ENCODE assay signal across 13 mouse cellular contexts in the genomic region with DNA sequence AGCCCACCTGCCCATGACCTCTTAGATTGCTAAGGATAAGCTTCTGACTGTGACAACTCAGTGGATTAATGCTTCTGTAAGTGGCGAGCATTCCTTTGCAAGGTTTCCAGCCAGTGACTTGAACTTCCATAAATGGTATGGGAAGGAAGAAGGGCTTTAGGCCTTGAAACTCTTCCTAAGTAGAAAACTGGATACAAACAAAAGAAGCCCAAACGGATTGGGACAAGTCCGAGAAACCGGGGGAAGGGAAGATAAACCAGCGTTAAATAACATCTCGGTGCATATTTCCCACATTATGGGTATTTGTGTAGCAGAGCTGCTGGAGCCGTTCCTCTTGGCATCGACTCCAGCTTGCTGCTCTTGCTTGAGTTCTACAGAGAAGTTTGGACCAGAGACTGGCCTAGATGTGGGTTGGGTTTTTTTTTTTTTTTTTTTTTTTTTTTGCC. TPM values are rescaled to one million over a fixed set of nuclear protein-coding genes. Genes with fewer than 3 reads are reported as not detected.
DNase-seq lines count a peak whose midpoint lies in the region; ATAC-seq and TF ChIP-seq lines count a peak whose summit lies in the region.
"Had no signal": no experiment of that assay in that cellular context is flagged by ENCODE, and none has a peak within 500 bp of the region (broad histone marks: within the 10 kb centered on the region; RNA-seq: fewer than 3 reads in every experiment).

No protein-coding gene starts in this region.

- no peak for TF ChIP-seq CTCF in heart, adult 2 months (IDR thresholded peaks at IDR 0.05)

- TF ChIP-seq POLR2A in heart, adult 2 months (IDR thresholded peaks at IDR 0.05; ENCODE audit: insufficient read depth, low read depth, low read length) = no peak

- no peak overlapping the region for H3K4me3 ChIP-seq in heart, adult 2 months
- H3K4me3 ChIP-seq in heart, embryonic 13.5 days = no peak overlapping the region
- no peak overlapping the region for H3K4me3 ChIP-seq in stomach, embryonic 14.5 days (ENCODE audit: low read depth, low read length)

- H3K9me3 ChIP-seq in heart, embryonic 13.5 days = no peaks in the 10 kb centered on the region
- H3K9me3 ChIP-seq in stomach, embryonic 14.5 days (ENCODE audit: control insufficient read depth, low read depth, low read length) = no peaks in the 10 kb centered on the region

- H3K36me3 ChIP-seq in heart, adult 2 months (ENCODE audit: control insufficient read depth, insufficient read depth, low read length) = no peaks in the 10 kb centered on the region; the same call in 1 of the 2 replicates
- peaks cover 35% of the 10 kb centered on the region for H3K36me3 ChIP-seq in heart, embryonic 13.5 days
- peaks cover 27% of the 10 kb centered on the region for H3K36me3 ChIP-seq in stomach, embryonic 14.5 days (ENCODE audit: control insufficient read depth, insufficient read depth, low read length)

- H3K27ac ChIP-seq in heart, adult 2 months = peak overlapping the region; percentile 2; the same call in 1 of the 2 replicates
- peak overlapping the region; percentile 43 for H3K27ac ChIP-seq in heart, embryonic 13.5 days (replicated peaks)
- peak overlapping the region; percentile 48; the same call in 1 of the 2 replicates for H3K27ac ChIP-seq in stomach, embryonic 14.5 days (ENCODE audit: low read length)

- no peaks in the 10 kb centered on the region for H3K79me2 ChIP-seq in heart, adult 2 months (replicated peaks; ENCODE audit: control insufficient read depth, insufficient read depth, low read length)

- no peaks in the 10 kb centered on the region for H3K27me3 ChIP-seq in heart, adult 2 months (ENCODE audit: control insufficient read depth, insufficient read depth, low read length)
- H3K27me3 ChIP-seq in heart, embryonic 13.5 days (replicated peaks) = no peaks in the 10 kb centered on the region
- H3K27me3 ChIP-seq in stomach, embryonic 14.5 days (ENCODE audit: control insufficient read depth, insufficient read depth, low read length) = no peaks in the 10 kb centered on the region
- H3K27me3 ChIP-seq: CH12.LX had no signal

- peak in 1 of 2 experiments; percentile 28 for DNase-seq in heart, adult 2 months
- no peak for DNase-seq in heart, postnatal 36 days
- peak; percentile 76 for DNase-seq in right cerebral cortex, adult 18-20 months
- DNase-seq in right cerebral cortex, postnatal 4 days = no peak
- DNase-seq in retina, embryonic 14.5 days (ENCODE audit: low spot score) = no peak
- no peak for DNase-seq in adrenal gland, adult 8-10 months
- DNase-seq: adrenal gland, adult 2 months; forebrain, postnatal 0 days; thymus, postnatal 25 days had no signal

- intact Hi-C loops in heart, adult 2 months (cut with DNase I) = no loop called here
- intact Hi-C loops in heart, postnatal 36 days (cut with DNase I) = no loop called here

- no peak overlapping the region for H3K4me2 ChIP-seq in heart, embryonic 13.5 days
- no peak overlapping the region for H3K4me2 ChIP-seq in stomach, embryonic 14.5 days (replicated peaks; ENCODE audit: low read depth, low read length)
- H3K4me2 ChIP-seq: midbrain, embryonic 11.5 days had no signal

- no peak for TF ChIP-seq EP300 in heart, adult 2 months (IDR thresholded peaks at IDR 0.05; ENCODE audit: insufficient read depth, low read depth, low read length)

- no peak overlapping the region for H3K9ac ChIP-seq in heart, adult 2 months (ENCODE audit: low read depth, low read length)
- H3K9ac ChIP-seq in heart, embryonic 13.5 days = no peak overlapping the region; the same call in 1 of the 2 replicates
- H3K9ac ChIP-seq in stomach, embryonic 14.5 days (replicated peaks; ENCODE audit: low read depth, low read length) = no peak overlapping the region
- H3K9ac ChIP-seq: forebrain, postnatal 0 days had no signal

- WGBS in heart, adult 2 months = 62% methylated on average over 8 of the region's 8 CpGs
- WGBS in heart, embryonic 13.5 days = 62% methylated on average over 8 of the region's 8 CpGs
- WGBS in stomach, embryonic 14.5 days = 53% methylated on average over 8 of the region's 8 CpGs

- peaks cover 2% of the 10 kb centered on the region; the same call in 1 of the 2 replicates for H3K4me1 ChIP-seq in heart, adult 2 months (ENCODE audit: control insufficient read depth, insufficient read depth, low read length)
- H3K4me1 ChIP-seq in heart, embryonic 13.5 days = peaks cover 10% of the 10 kb centered on the region
- peaks cover 6% of the 10 kb centered on the region; the same call in 1 of the 2 replicates for H3K4me1 ChIP-seq in stomach, embryonic 14.5 days (ENCODE audit: control insufficient read depth, insufficient read depth, low read length)

- ATAC-seq in heart, embryonic 13.5 days (ENCODE audit: extremely low read depth, insufficient number of reproducible peaks, low FRiP score, low TSS enrichment) = no peak
- ATAC-seq in stomach, embryonic 14.5 days (ENCODE audit: insufficient number of reproducible peaks, insufficient read depth, low FRiP score, low read depth) = no peak
- ATAC-seq: forebrain, postnatal 0 days had no signal

RNA-seq across cellular contexts. Expression of a gene that starts 10.6 kb away (rescaled TPM):
- total RNA-seq in heart, adult 2 months (2021) = 10 to 100 TPM; 10.0 to 10.7 TPM
- 4.5 and 8.8 TPM in 2 replicates for polyA plus RNA-seq in heart, adult 2 months (2012; rRNA removed)
- total RNA-seq in heart, postnatal 36 days (2021) = 10 to 100 TPM; 12.7 to 13.7 TPM
- polyA plus RNA-seq in heart, embryonic 13.5 days (2015; fragmentation: Nextera tagmentation; extraction: Ambion mirVana) = 10.3 and 11.4 TPM in 2 replicates
- polyA plus RNA-seq in stomach, embryonic 14.5 days (2014; fragmentation: Nextera tagmentation; extraction: Ambion mirVana) = 21.6 and 26.9 TPM in 2 replicates
- total RNA-seq in adrenal gland, adult 8-10 months (2022) = 10 to 100 TPM; 36.2 to 42.9 (median 38.8) TPM

RNA-seq across cellular contexts. Expression of a gene that starts 31.5 kb away (rescaled TPM):
- 10 to 100 TPM; 21.3 to 22.3 TPM for total RNA-seq in heart, adult 2 months (2021)
- 17.8 and 25.2 TPM in 2 replicates for polyA plus RNA-seq in heart, adult 2 months (2012; rRNA removed)
- 10 to 100 TPM; 20.2 to 22.2 TPM for total RNA-seq in heart, postnatal 36 days (2021)
- polyA plus RNA-seq in heart, embryonic 13.5 days (2015; fragmentation: Nextera tagmentation; extraction: Ambion mirVana) = 43.6 and 47.1 TPM in 2 replicates
- polyA plus RNA-seq in stomach, embryonic 14.5 days (2014; fragmentation: Nextera tagmentation; extraction: Ambion mirVana) = 63.5 and 64.9 TPM in 2 replicates
- total RNA-seq in adrenal gland, adult 8-10 months (2022) = 10 to 100 TPM; 38.8 to 43.1 (median 42.6) TPM

RNA-seq across cellular contexts. Expression of a gene that starts 54.9 kb away (rescaled TPM):
- under 1 TPM; 0.66 to 0.70 TPM for total RNA-seq in heart, adult 2 months (2021)
- 1.1 and 3.7 TPM in 2 replicates for polyA plus RNA-seq in heart, adult 2 months (2012; rRNA removed)
- total RNA-seq in heart, postnatal 36 days (2021) = 1 to 10 TPM; 1.4 to 1.5 TPM
- 0.04 and 0.18 TPM in 2 replicates for polyA plus RNA-seq in heart, embryonic 13.5 days (2015; fragmentation: Nextera tagmentation; extraction: Ambion mirVana)
- 0.48 and 0.54 TPM in 2 replicates for polyA plus RNA-seq in stomach, embryonic 14.5 days (2014; fragmentation: Nextera tagmentation; extraction: Ambion mirVana)
- under 1 TPM; 0.14 to 0.62 (median 0.56) TPM for total RNA-seq in adrenal gland, adult 8-10 months (2022)
